Mouse (Mus musculus) midbrain, embryonic 15.5 days (tissue): ENCODE data around the gene Ahrr. TPM values are rescaled to one million over a fixed set of nuclear protein-coding genes. Genes with fewer than 3 reads are reported as not detected.
A peak's percentile ranks its signal among the peaks of the same experiment; 100 is the strongest.

Experiments used
- ATAC-seq: fragments of 200-750 bp; cut with Nextera tagmentation; replicated peaks from 2 replicates; pipeline ENCODE4 v1.8.0; 2017; ENCODE audit warnings: moderate TSS enrichment
- H3K27ac ChIP-seq: fragments of 300-500 bp; sonication (generic); 2 replicates; pipeline ENCODE4 v1.5.1; 2015; ENCODE audit warnings: mild to moderate bottlenecking, inconsistent platforms
- H3K27me3 ChIP-seq: fragments of 300-500 bp; sonication (generic); replicated peaks from 2 replicates; pipeline ENCODE4 v1.6.1; 2015; ENCODE audit warnings: inconsistent platforms
- H3K36me3 ChIP-seq: fragments of 300-500 bp; sonication (generic); replicated peaks from 2 replicates; pipeline ENCODE4 v1.6.1; 2015; ENCODE audit warnings: inconsistent platforms
- H3K4me1 ChIP-seq: fragments of 300-500 bp; sonication (generic); 2 replicates; pipeline ENCODE4 v1.6.1; 2015; ENCODE audit warnings: inconsistent platforms
- H3K4me2 ChIP-seq: fragments of 300-500 bp; sonication (generic); 2 replicates; pipeline ENCODE4 v1.6.1; 2015; ENCODE audit warnings: inconsistent platforms, mild to moderate bottlenecking, moderate library complexity
- H3K4me3 ChIP-seq: fragments of 300-500 bp; sonication (generic); 2 replicates; pipeline ENCODE4 v1.5.1; 2015; ENCODE audit warnings: mild to moderate bottlenecking, inconsistent platforms
- H3K9ac ChIP-seq: fragments of 300-500 bp; sonication (generic); 2 replicates; pipeline ENCODE4 v1.6.1; 2015; ENCODE audit warnings: mild to moderate bottlenecking, inconsistent platforms
- H3K9me3 ChIP-seq: fragments of 300-500 bp; sonication (generic); 2 replicates; pipeline ENCODE4 v1.6.1; 2016; ENCODE audit warnings: inconsistent platforms
- WGBS: fragments of 180-500 bp; shearing (Covaris S2); methylation state at CpG from one replicate; pipeline ENCODE4 v1.1.7; 2015; ENCODE audit warnings: mixed read lengths; 5-methylcytosine and 5-hydroxymethylcytosine counted together
- polyA plus RNA-seq: library from polyadenylated mRNA; unstranded; fragments of >200 nt; fragmentation: Nextera tagmentation; extraction: Ambion mirVana; gene quantifications from 2 replicates; pipeline ENCODE4 v1.2.1, GENCODE M21; 2015

The Ahrr gene
- polyA plus RNA-seq, 1 experiment from 2014 or later, result 0.88 TPM

- H3K9ac ChIP-seq, result no peak overlapping the region
- no peak overlapping the region for H3K27ac ChIP-seq
- H3K27me3 ChIP-seq, result 0 out of 2 replicates have a peak, but pooled peaks cover 11% of the 10 kb centered on the region
- ATAC-seq, result no peak
- WGBS, result 82% methylated on average over 7 of the region's 7 CpGs
- no peaks in the 10 kb centered on the region for H3K9me3 ChIP-seq
- no peaks in the 10 kb centered on the region for H3K36me3 ChIP-seq
- H3K4me1 ChIP-seq, result peaks cover 6% of the 10 kb centered on the region; the same call in 1 of the 2 replicates
- H3K4me2 ChIP-seq, result no peak overlapping the region
- no peak overlapping the region for H3K4me3 ChIP-seq
Observed at GRCm38 (mm10) chr13:74296376-74296775, 4.2 kb upstream of the Ahrr start.

GRCm38 (mm10) chr13:74289646-74290045 lies 2.5 kb downstream of the Ahrr start:
- no peak overlapping the region for H3K27ac ChIP-seq
- no peaks in the 10 kb centered on the region for H3K9me3 ChIP-seq
- H3K4me1 ChIP-seq, result peaks cover 6% of the 10 kb centered on the region; the same call in 1 of the 2 replicates
- H3K9ac ChIP-seq, result no peak overlapping the region
- 81% methylated on average over 5 of the region's 5 CpGs for WGBS
- ATAC-seq, result no peak
- 0 out of 2 replicates have a peak, but pooled peaks cover 11% of the 10 kb centered on the region for H3K27me3 ChIP-seq
- H3K4me2 ChIP-seq, result no peak overlapping the region
- no peaks in the 10 kb centered on the region for H3K36me3 ChIP-seq
- H3K4me3 ChIP-seq, result no peak overlapping the region

- H3K9me3 ChIP-seq, result no peaks in the 10 kb centered on the region
- ATAC-seq, result no peak
- H3K4me2 ChIP-seq, result no peak overlapping the region
- H3K4me1 ChIP-seq, result no peaks in the 10 kb centered on the region
- no peak overlapping the region for H3K9ac ChIP-seq
- H3K27me3 ChIP-seq, result no peaks in the 10 kb centered on the region
- 58% methylated on average over 2 of the region's 2 CpGs for WGBS
- H3K27ac ChIP-seq, result no peak overlapping the region
- H3K36me3 ChIP-seq, result no peaks in the 10 kb centered on the region
- no peak overlapping the region for H3K4me3 ChIP-seq
Observed at GRCm38 (mm10) chr13:74282299-74282698, 9.8 kb downstream of the Ahrr start.

DNA sequence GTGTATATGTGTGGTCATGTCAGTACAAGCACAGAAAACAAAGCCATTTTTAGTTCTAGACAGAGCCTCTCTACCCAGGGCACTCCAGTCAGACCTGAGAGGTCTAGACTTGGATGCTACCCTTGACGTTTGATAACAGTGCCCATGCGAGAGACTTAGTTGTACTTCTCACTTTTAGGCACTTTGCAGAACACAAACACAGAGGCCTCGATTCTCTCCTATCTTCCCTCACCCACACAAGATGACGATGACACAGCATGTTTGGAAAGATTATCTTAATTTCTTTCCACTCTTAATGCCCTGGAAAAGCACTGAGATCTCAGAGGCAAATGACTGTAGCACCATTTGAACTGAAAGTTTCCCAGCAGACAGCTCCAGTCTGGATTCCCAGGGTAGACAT lies 16.4 kb downstream of the Ahrr start:
- no peaks in the 10 kb centered on the region for H3K36me3 ChIP-seq
- no peak overlapping the region for H3K4me3 ChIP-seq
- no peak overlapping the region for H3K9ac ChIP-seq
- no peaks in the 10 kb centered on the region for H3K9me3 ChIP-seq
- ATAC-seq, result no peak
- no peak overlapping the region for H3K4me2 ChIP-seq
- 88% methylated on average over 4 of the region's 4 CpGs for WGBS
- H3K27me3 ChIP-seq, result no peaks in the 10 kb centered on the region
- no peaks in the 10 kb centered on the region for H3K4me1 ChIP-seq
- no peak overlapping the region for H3K27ac ChIP-seq

GRCm38 (mm10) chr13:74260231-74260992 lies 31.7 kb downstream of the Ahrr start:
- Histone ChIP-seq H3K36me3 (no peaks in the 10 kb centered on the region), H3K4me3 (peak overlapping the region; percentile 47), H3K9ac (peak overlapping the region; percentile 49), H3K27me3 (no peaks in the 10 kb centered on the region), H3K9me3 (no peaks in the 10 kb centered on the region), H3K27ac (no peak overlapping the region), H3K4me1 (peaks cover 6% of the 10 kb centered on the region), H3K4me2 (peak overlapping the region; percentile 86)
- 1% methylated on average over 10 of the region's 10 CpGs for WGBS
- peak; percentile 94 for ATAC-seq

DNA sequence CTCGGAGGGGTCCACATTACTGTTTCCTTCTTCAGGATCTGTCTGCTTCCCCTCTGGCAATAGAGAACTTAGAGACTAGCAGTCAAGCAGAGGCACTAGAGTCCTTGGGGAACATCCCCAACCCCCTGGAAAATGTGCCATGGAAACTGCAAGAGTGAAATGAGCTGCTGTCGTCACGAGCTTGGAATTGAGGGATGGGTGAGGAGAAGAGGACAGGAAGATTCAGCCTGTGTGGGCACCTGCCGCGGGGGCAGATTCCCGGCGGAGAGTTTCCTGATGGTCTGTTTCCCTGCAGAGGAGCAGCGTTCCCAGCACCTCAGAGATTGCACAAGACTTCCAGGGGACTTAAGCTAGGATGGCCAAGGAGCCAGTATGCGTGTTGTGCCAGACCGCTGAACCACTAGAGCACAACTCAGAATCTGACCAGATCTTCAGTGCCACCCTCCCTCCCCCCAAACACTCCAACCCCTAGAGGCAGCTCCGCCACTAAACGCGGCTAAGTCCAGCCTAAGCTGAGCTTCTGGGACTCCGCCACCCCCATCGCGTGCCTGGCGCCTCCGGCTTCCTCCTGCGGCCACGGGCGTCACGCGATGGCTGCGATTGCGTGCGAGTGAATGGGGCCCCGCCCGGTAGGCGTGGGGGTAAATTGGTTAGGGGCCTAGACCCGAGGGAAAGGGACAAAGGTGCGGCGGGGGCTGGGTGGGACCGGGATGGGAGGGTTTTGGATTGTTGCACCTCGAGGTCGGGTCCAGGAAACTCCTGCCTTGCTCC lies 32.5 kb downstream of the Ahrr start:
- Histone ChIP-seq H3K27me3 (no peaks in the 10 kb centered on the region), H3K36me3 (no peaks in the 10 kb centered on the region), H3K4me2 (peak overlapping the region; percentile 86), H3K4me1 (peaks cover 6% of the 10 kb centered on the region), H3K4me3 (peak overlapping the region; percentile 47), H3K27ac (no peak overlapping the region), H3K9ac (peak overlapping the region; percentile 49), H3K9me3 (no peaks in the 10 kb centered on the region)
- peak; percentile 93 for ATAC-seq
- WGBS, result 3% methylated on average over 35 of the region's 35 CpGs

DNA sequence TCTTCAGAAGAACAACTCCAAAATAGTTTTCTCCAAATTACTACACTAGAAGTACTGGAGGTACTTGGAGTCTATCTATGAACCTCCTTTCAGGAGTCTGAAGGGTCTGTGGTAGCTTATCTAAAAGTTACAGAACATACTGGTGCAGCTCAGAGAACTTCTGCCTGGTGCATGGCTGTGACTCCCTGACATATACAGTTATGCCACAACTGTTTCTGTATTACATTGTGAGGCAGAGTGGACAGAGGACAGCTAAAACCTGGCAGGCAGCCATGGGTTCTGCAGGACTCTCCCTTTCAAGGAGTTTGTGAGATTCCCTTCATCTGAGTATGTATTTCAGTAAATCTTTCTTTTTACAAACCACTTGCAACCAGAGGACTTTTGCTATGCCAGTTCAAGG lies 45.6 kb downstream of the Ahrr start:
- Histone ChIP-seq H3K4me2 (no peak overlapping the region), H3K27me3 (no peaks in the 10 kb centered on the region)
- ATAC-seq, result no peak

DNA sequence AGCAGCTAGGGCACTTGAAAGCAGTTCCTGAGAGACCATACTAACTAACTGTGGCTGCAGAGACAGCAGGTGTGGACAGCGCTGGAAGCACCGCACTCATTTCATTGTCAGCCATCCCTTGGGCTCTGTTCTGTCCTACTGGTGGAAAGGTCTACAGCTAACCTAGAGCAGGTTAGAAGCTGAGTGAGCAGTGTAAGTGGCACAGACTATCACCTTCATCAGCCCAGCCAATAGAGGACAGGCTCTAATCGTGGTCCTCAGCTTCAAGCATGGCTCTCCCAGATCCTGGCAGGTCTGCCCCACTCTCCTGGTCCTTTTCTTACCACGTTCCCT lies 46.3 kb downstream of the Ahrr start:
- no peaks in the 10 kb centered on the region for H3K36me3 ChIP-seq
- H3K9ac ChIP-seq, result no peak overlapping the region
- 47% methylated on average over 4 of the region's 4 CpGs for WGBS
- H3K4me2 ChIP-seq, result peak overlapping the region; percentile 40
- H3K4me3 ChIP-seq, result no peak overlapping the region
- H3K27me3 ChIP-seq, result no peaks in the 10 kb centered on the region
- peak; percentile 84 for ATAC-seq
- no peak overlapping the region for H3K27ac ChIP-seq
- H3K4me1 ChIP-seq, result peaks cover 9% of the 10 kb centered on the region
- H3K9me3 ChIP-seq, result no peaks in the 10 kb centered on the region

More for the DNA sequence above, 45.6 kb downstream of the Ahrr start:
- no peaks in the 10 kb centered on the region for H3K36me3 ChIP-seq
- no peaks in the 10 kb centered on the region for H3K9me3 ChIP-seq
- no peak overlapping the region for H3K4me3 ChIP-seq
- no peak overlapping the region for H3K27ac ChIP-seq
- no peak overlapping the region for H3K9ac ChIP-seq
- peaks cover 9% of the 10 kb centered on the region for H3K4me1 ChIP-seq

DNA sequence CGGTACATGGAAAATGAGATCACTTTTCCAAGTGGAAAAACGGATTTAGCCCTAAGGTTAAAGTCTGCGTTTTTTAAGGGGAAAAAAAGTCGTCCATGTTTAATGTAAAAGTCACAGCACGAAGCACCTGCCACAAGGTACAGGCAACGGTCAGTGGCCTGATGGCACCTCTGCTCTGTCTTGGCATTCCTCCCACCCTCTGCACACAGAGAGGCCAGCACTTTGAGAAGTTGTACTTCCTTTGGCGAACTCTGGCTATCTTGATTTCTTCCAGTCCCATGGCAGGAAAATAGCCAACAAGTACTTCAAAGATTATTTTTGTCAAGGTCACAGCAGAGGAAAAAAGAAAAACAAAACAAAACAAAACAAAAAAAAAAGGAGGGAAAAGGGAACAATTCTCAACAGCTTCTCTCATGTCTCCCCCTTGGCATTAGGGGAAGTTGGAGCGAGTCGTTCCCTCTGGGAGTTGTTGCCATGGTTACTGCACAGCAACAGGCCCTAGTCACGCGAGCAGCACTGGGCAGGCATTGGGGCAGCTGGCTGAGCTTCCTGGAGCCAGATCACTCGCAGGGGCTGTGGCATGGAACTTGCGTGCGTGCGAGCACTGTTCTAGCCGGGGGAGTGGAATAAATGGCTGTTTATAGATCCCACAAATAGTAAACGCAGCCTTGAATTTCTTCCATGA lies 46.8 kb downstream of the Ahrr start:
- Histone ChIP-seq H3K27me3 (no peaks in the 10 kb centered on the region), H3K27ac (no peak overlapping the region)
- ATAC-seq, result peak; percentile 98

DNA sequence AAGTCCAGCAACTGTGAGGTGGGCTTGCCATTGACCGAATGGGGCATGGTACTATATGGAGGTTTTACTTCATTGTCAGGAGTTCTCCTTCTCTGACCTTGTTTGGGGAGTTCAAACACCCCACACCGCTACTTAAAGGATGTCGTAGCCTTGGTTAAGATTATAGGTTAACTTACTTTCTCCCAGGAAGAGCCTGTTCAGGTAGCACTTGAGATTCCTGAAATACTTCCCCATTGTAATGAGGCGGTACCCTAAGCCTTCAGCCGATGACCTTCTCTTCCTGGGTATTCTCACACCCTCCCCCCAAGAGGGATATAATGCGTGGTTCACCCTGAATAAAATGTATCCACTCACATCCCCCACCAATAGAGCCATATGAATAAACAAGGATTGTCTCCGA lies 54.6 kb downstream of the Ahrr start:
- Histone ChIP-seq H3K4me2 (no peak overlapping the region), H3K9ac (no peak overlapping the region), H3K4me1 (no peaks in the 10 kb centered on the region), H3K4me3 (no peak overlapping the region), H3K9me3 (no peaks in the 10 kb centered on the region), H3K27me3 (no peaks in the 10 kb centered on the region), H3K36me3 (no peaks in the 10 kb centered on the region), H3K27ac (no peak overlapping the region)
- 80% methylated on average over 7 of the region's 7 CpGs for WGBS
- no peak for ATAC-seq

More for the DNA sequence above, 46.8 kb downstream of the Ahrr start:
- no peaks in the 10 kb centered on the region for H3K36me3 ChIP-seq
- no peak overlapping the region for H3K9ac ChIP-seq
- H3K4me2 ChIP-seq, result peak overlapping the region; percentile 40
- WGBS, result 21% methylated on average over 17 of the region's 17 CpGs
- no peak overlapping the region for H3K4me3 ChIP-seq
- no peaks in the 10 kb centered on the region for H3K9me3 ChIP-seq
- H3K4me1 ChIP-seq, result peaks cover 9% of the 10 kb centered on the region

GRCm38 (mm10) chr13:74220659-74221058 lies 71.5 kb downstream of the Ahrr start:
- Histone ChIP-seq H3K9me3 (no peaks in the 10 kb centered on the region), H3K27ac (no peak overlapping the region), H3K36me3 (no peaks in the 10 kb centered on the region), H3K4me1 (no peaks in the 10 kb centered on the region), H3K4me3 (no peak overlapping the region), H3K27me3 (no peaks in the 10 kb centered on the region), H3K4me2 (no peak overlapping the region), H3K9ac (no peak overlapping the region)
- 38% methylated on average over 1 of the region's 1 CpGs for WGBS
- no peak for ATAC-seq

GRCm38 (mm10) chr13:74218441-74218840 lies 73.7 kb downstream of the Ahrr start:
- H3K27me3 ChIP-seq, result no peaks in the 10 kb centered on the region
- no peak for ATAC-seq
- 78% methylated on average over 3 of the region's 3 CpGs for WGBS

More at GRCm38 (mm10) chr13:74218441-74218840, 73.7 kb downstream of the Ahrr start:
- no peaks in the 10 kb centered on the region for H3K9me3 ChIP-seq
- H3K4me1 ChIP-seq, result no peaks in the 10 kb centered on the region
- no peak overlapping the region for H3K4me2 ChIP-seq
- H3K27ac ChIP-seq, result no peak overlapping the region
- H3K9ac ChIP-seq, result no peak overlapping the region
- H3K4me3 ChIP-seq, result no peak overlapping the region
- no peaks in the 10 kb centered on the region for H3K36me3 ChIP-seq
